Mouse (Mus musculus) Patski (cell line): ENCODE results near the gene Pkp3. TPM values are rescaled to one million over a fixed set of nuclear protein-coding genes. Genes with fewer than 3 reads are reported as not detected.

Source experiments
- ATAC-seq: fragments of 100-300 bp; one replicate; pipeline ENCODE4 v1.8.0; 2021
- CTCF ChIA-PET: fragments of 350-600 bp; sonication (Branson Sonifier 250); formaldehyde crosslinking; loops from one replicate; lab custom pipeline; 2022; ENCODE audit warnings: inconsistent platforms; lab: Charles Lee
- POLR2A ChIA-PET: fragments of 350-600 bp; sonication (Branson Sonifier 250); formaldehyde crosslinking; loops from one replicate; lab custom pipeline; 2022; ENCODE audit warnings: antibody characterized with exemption, inconsistent platforms; lab: Charles Lee
- DNase-seq: peaks from one replicate; pipeline ENCODE4 v3.0.0-alpha.2; 2011; ENCODE audit warnings: low read depth, low spot score
- H3K27me3 ChIP-seq: fragments of 371-371 bp; one replicate; pipeline ENCODE4 v1.5.1; 2021
- CTCF ChIP-seq: fragments of 100-300 bp; IDR thresholded peaks from one replicate; pipeline ENCODE4 v1.5.1; 2021
- in situ Hi-C: fragments of 300-500 bp; cut with MboI; formaldehyde crosslinking; loops from 3 replicates; pipeline ENCODE4 v1.11.1; 2018; ENCODE audit warnings: low pct_unique_long_range_greater_than_20kb, mixed read lengths
- polyA plus RNA-seq: library from polyadenylated mRNA; unstranded; gene quantifications from one replicate; pipeline ENCODE4 v1.2.3, GENCODE M21; 2021

Pkp3 gene
- polyA plus RNA-seq, 1 experiment from 2014 or later: 2.2 TPM

- DNase-seq: no peak
- H3K27me3 ChIP-seq: no peaks in the 10 kb centered on the region
- ChIA-PET POLR2A (no interaction called here), CTCF (no interaction called here)
- no peak for ATAC-seq
- TF ChIP-seq CTCF: no peak
- in situ Hi-C loops: no loop called here
Measured at GRCm38 (mm10) chr7:141092051-141092735, 14.2 kb downstream of the Pkp3 start.

GRCm38 (mm10) chr7:141093950-141094349, 15.9 kb downstream of the Pkp3 start:
- ATAC-seq: peak; percentile 50
- POLR2A ChIA-PET: no interaction called here
- CTCF ChIA-PET: interaction anchor here (1.8 kb wide), 1 partner anchor 29 kb away, joined by 4 read pairs; no protein-coding TSS in a partner anchor
- in situ Hi-C loops: no loop called here
- DNase-seq: no peak
- no peak for TF ChIP-seq CTCF
- no peaks in the 10 kb centered on the region for H3K27me3 ChIP-seq

GRCm38 (mm10) chr7:141094487-141095205, 16.6 kb downstream of the Pkp3 start:
- no peak for DNase-seq
- ChIA-PET POLR2A (no interaction called here), CTCF (interaction anchor here (1.8 kb wide), 1 partner anchor 29 kb away, joined by 4 read pairs; no protein-coding TSS in a partner anchor)
- H3K27me3 ChIP-seq: no peaks in the 10 kb centered on the region
- no peak for TF ChIP-seq CTCF
- in situ Hi-C loops: no loop called here
- peak; percentile 34 for ATAC-seq

GRCm38 (mm10) chr7:141096021-141096420, 18.0 kb downstream of the Pkp3 start:
- DNase-seq (no peak), ATAC-seq (no peak)
- POLR2A ChIA-PET: interaction anchor here (0.7 kb wide), 1 partner anchor 24 kb away, joined by 3 read pairs; no protein-coding TSS in a partner anchor
- peaks cover 6% of the 10 kb centered on the region for H3K27me3 ChIP-seq
- no peak for TF ChIP-seq CTCF
- in situ Hi-C loops: no loop called here
- CTCF ChIA-PET: no interaction called here

- DNase-seq: no peak
- no peak for ATAC-seq
- ChIA-PET CTCF (no interaction called here), POLR2A (no interaction called here)
- no peak for TF ChIP-seq CTCF
- in situ Hi-C loops: no loop called here
- H3K27me3 ChIP-seq: peaks cover 6% of the 10 kb centered on the region
Measured at GRCm38 (mm10) chr7:141096649-141097056, 18.6 kb downstream of the Pkp3 start.

- CTCF ChIA-PET: no interaction called here
- TF ChIP-seq CTCF: no peak
- ATAC-seq: no peak
- peaks cover 6% of the 10 kb centered on the region for H3K27me3 ChIP-seq
- in situ Hi-C loops: no loop called here
- DNase-seq: no peak
- POLR2A ChIA-PET: no interaction called here
Measured at GRCm38 (mm10) chr7:141097177-141097576, 19.2 kb downstream of the Pkp3 start.

GRCm38 (mm10) chr7:141099911-141100691, 22.1 kb downstream of the Pkp3 start, which contains the start of gene Sigirr:
Gene Sigirr, minus strand, starts transcription at chr7:141100572.
- ChIA-PET POLR2A (no interaction called here), CTCF (no interaction called here)
- in situ Hi-C loops: no loop called here
- no peak for TF ChIP-seq CTCF
- peaks cover 6% of the 10 kb centered on the region for H3K27me3 ChIP-seq
- DNase-seq: no peak
- no peak for ATAC-seq

GRCm38 (mm10) chr7:141103161-141103560, 25.1 kb downstream of the Pkp3 start:
- no peak for TF ChIP-seq CTCF
- DNase-seq (no peak), ATAC-seq (no peak)
- CTCF ChIA-PET: no interaction called here
- POLR2A ChIA-PET: no interaction called here
- in situ Hi-C loops: no loop called here
- peaks cover 6% of the 10 kb centered on the region for H3K27me3 ChIP-seq

- ChIA-PET POLR2A (no interaction called here), CTCF (no interaction called here)
- H3K27me3 ChIP-seq: no peaks in the 10 kb centered on the region
- no peak for ATAC-seq
- DNase-seq: no peak
- TF ChIP-seq CTCF: no peak
- in situ Hi-C loops: no loop called here
Measured at GRCm38 (mm10) chr7:141115874-141116273, 37.9 kb downstream of the Pkp3 start.

- ATAC-seq: no peak
Measured at GRCm38 (mm10) chr7:141117636-141118035, 39.6 kb downstream of the Pkp3 start, which contains the start of gene Ano9. Gene Ano9, minus strand, starts transcription at chr7:141117806.

More at GRCm38 (mm10) chr7:141117636-141118035, 39.6 kb downstream of the Pkp3 start, which contains the start of gene Ano9:
- ChIA-PET CTCF (no interaction called here), POLR2A (no interaction called here)
- no peaks in the 10 kb centered on the region for H3K27me3 ChIP-seq
- no peak for DNase-seq
- in situ Hi-C loops: no loop called here
- no peak for TF ChIP-seq CTCF
